Mouse (Mus musculus): ENCODE data around the gene Kcnq5.

DNA sequence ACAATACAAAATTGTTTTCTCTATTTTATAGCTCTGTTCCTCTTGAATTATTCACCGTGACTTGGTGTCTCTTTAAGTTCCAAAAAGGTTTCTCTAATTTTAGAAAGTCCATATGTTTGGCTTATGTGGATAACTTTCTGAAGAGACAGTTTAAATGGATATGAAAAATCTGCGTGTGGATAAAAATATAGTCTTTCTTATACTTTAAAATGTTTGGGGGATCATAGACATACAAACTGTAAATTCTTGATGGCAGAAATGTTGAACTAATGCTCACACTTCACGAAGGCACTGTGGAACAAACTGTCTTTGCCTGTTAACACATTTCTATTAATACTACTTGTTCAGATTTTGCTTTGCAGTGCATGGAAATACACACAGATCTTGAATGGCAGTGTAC is 277.3 kb downstream of the Kcnq5 start:
- TF ChIP-seq GATA1 (IDR thresholded peaks at IDR 0.05; ENCODE audit: low read length): no peak
- TF ChIP-seq TAL1 (IDR thresholded peaks at IDR 0.05; ENCODE audit: low read length): no peak

Measured in erythroblast, embryonic 14.5 days (primary cell).